Mouse (Mus musculus): ENCODE results near the gene Fcgrt. TPM values are rescaled to one million over a fixed set of nuclear protein-coding genes. Genes with fewer than 3 reads are reported as not detected.
A peak's percentile ranks its signal among the peaks of the same experiment; 100 is the strongest.

Gene Fcgrt
- polyA plus RNA-seq, 1 experiment from 2014 or later = 61.6 TPM

- peaks cover 70% of the 10 kb centered on the region for H3K36me3 ChIP-seq
- H3K4me3 ChIP-seq = no peak overlapping the region
- no peak overlapping the region for H3K27ac ChIP-seq
- no peak overlapping the region for H3K9ac ChIP-seq
- ATAC-seq (ENCODE audit: insufficient number of reproducible peaks, insufficient read depth, low FRiP score, low TSS enrichment, low read depth) = no peak
- no peaks in the 10 kb centered on the region for H3K27me3 ChIP-seq
- peaks cover 29% of the 10 kb centered on the region for H3K4me1 ChIP-seq
- no peak overlapping the region for H3K4me2 ChIP-seq
- 93% methylated on average over 22 of the region's 23 CpGs for WGBS
- no peaks in the 10 kb centered on the region for H3K9me3 ChIP-seq
Measured at GRCm38 (mm10) chr7:45048923-45049657, 54.6 kb downstream of the Fcgrt start.

GRCm38 (mm10) chr7:45048001-45048890, 55.4 kb downstream of the Fcgrt start:
- no peak overlapping the region for H3K4me3 ChIP-seq
- 93% methylated on average over 38 of the region's 38 CpGs for WGBS

GRCm38 (mm10) chr7:45047491-45047890, 56.2 kb downstream of the Fcgrt start:
- ATAC-seq (ENCODE audit: insufficient number of reproducible peaks, insufficient read depth, low FRiP score, low TSS enrichment, low read depth) = no peak
- Histone ChIP-seq H3K36me3 (peaks cover 86% of the 10 kb centered on the region), H3K27ac (no peak overlapping the region), H3K4me3 (no peak overlapping the region), H3K4me2 (no peak overlapping the region), H3K27me3 (no peaks in the 10 kb centered on the region), H3K9ac (no peak overlapping the region), H3K9me3 (no peaks in the 10 kb centered on the region), H3K4me1 (peaks cover 29% of the 10 kb centered on the region)
- WGBS = 94% methylated on average over 14 of the region's 14 CpGs

More at GRCm38 (mm10) chr7:45048001-45048890, 55.4 kb downstream of the Fcgrt start:
- peaks cover 29% of the 10 kb centered on the region for H3K4me1 ChIP-seq
- H3K9ac ChIP-seq = no peak overlapping the region
- no peak overlapping the region for H3K27ac ChIP-seq
- no peak overlapping the region for H3K4me2 ChIP-seq
- ATAC-seq (ENCODE audit: insufficient number of reproducible peaks, insufficient read depth, low FRiP score, low TSS enrichment, low read depth) = no peak
- H3K9me3 ChIP-seq = no peaks in the 10 kb centered on the region
- H3K36me3 ChIP-seq = peaks cover 79% of the 10 kb centered on the region
- no peaks in the 10 kb centered on the region for H3K27me3 ChIP-seq

- Histone ChIP-seq H3K36me3 (peaks cover 92% of the 10 kb centered on the region), H3K27me3 (no peaks in the 10 kb centered on the region), H3K27ac (no peak overlapping the region), H3K4me1 (peaks cover 28% of the 10 kb centered on the region), H3K4me2 (no peak overlapping the region), H3K4me3 (no peak overlapping the region), H3K9ac (0 out of 2 replicates have a peak overlapping the region, but pooled peaks have one; percentile 40), H3K9me3 (no peaks in the 10 kb centered on the region)
- WGBS = 92% methylated on average over 26 of the region's 26 CpGs
- no peak for ATAC-seq (ENCODE audit: insufficient number of reproducible peaks, insufficient read depth, low FRiP score, low TSS enrichment, low read depth)
Measured at GRCm38 (mm10) chr7:45046853-45047350, 56.7 kb downstream of the Fcgrt start.

GRCm38 (mm10) chr7:45045741-45046140, 57.9 kb downstream of the Fcgrt start:
- Histone ChIP-seq H3K36me3 (peaks cover 100% of the 10 kb centered on the region), H3K4me2 (no peak overlapping the region), H3K4me3 (no peak overlapping the region), H3K27ac (no peak overlapping the region), H3K4me1 (peaks cover 16% of the 10 kb centered on the region; the same call in 1 of the 2 replicates), H3K27me3 (no peaks in the 10 kb centered on the region), H3K9me3 (no peaks in the 10 kb centered on the region), H3K9ac (no peak overlapping the region)
- ATAC-seq (ENCODE audit: insufficient number of reproducible peaks, insufficient read depth, low FRiP score, low TSS enrichment, low read depth) = no peak
- WGBS = 95% methylated on average over 22 of the region's 22 CpGs

GRCm38 (mm10) chr7:45043307-45043706, 60.3 kb downstream of the Fcgrt start:
- Histone ChIP-seq H3K4me1 (0 out of 2 replicates have a peak, but pooled peaks cover 6% of the 10 kb centered on the region), H3K4me2 (no peak overlapping the region), H3K27ac (no peak overlapping the region), H3K9me3 (no peaks in the 10 kb centered on the region), H3K36me3 (peaks cover 99% of the 10 kb centered on the region), H3K27me3 (no peaks in the 10 kb centered on the region), H3K9ac (no peak overlapping the region), H3K4me3 (no peak overlapping the region)
- no peak for ATAC-seq (ENCODE audit: insufficient number of reproducible peaks, insufficient read depth, low FRiP score, low TSS enrichment, low read depth)
- 96% methylated on average over 14 of the region's 14 CpGs for WGBS

MicroRNAs within 50 kb of the gene (microRNA counts, 519-probe panel; counts per million panel counts)
- microRNA mmu-miR-150 = 2,740 counts per million, percentile 66 among the panel's probes with 10 or more counts

Small RNA genes within 50 kb of the gene (microRNA-seq; reads per million reads assigned to microRNA genes)
- gene Mir150 (12.4 reads per million, percentile 30 among the genes with 10 or more reads in this experiment), gene Mir5121 (12.2 reads per million, percentile 30 among the genes with 10 or more reads in this experiment)

Other genes starting within 250 kb of the Fcgrt start
- gene Pnkp, start 246.7 kb downstream of the Fcgrt start, polyA plus RNA-seq (2015; fragmentation: Nextera tagmentation; extraction: Ambion mirVana) = 30.0 and 30.7 TPM in 2 replicates
- gene Ptov1, start 234.1 kb downstream of the Fcgrt start, polyA plus RNA-seq (2015; fragmentation: Nextera tagmentation; extraction: Ambion mirVana) = 469 and 526 TPM in 2 replicates
- 107 and 111 TPM in 2 replicates for gene Med25, start 211.1 kb downstream of the Fcgrt start, polyA plus RNA-seq (2015; fragmentation: Nextera tagmentation; extraction: Ambion mirVana)
- gene Fuz, start 207.8 kb downstream of the Fcgrt start, polyA plus RNA-seq (2015; fragmentation: Nextera tagmentation; extraction: Ambion mirVana) = 26.1 and 29.7 TPM in 2 replicates
- 72.3 and 77.5 TPM in 2 replicates for gene Ap2a1, start 174.4 kb downstream of the Fcgrt start, polyA plus RNA-seq (2015; fragmentation: Nextera tagmentation; extraction: Ambion mirVana)
- gene Tsks, start 160.6 kb downstream of the Fcgrt start, polyA plus RNA-seq (2015; fragmentation: Nextera tagmentation; extraction: Ambion mirVana) = 0.25 and 0.26 TPM in 2 replicates
- 32.0 and 39.1 TPM in 2 replicates for gene Cpt1c, start 129.0 kb downstream of the Fcgrt start, polyA plus RNA-seq (2015; fragmentation: Nextera tagmentation; extraction: Ambion mirVana)
- gene Prmt1, start 117.3 kb downstream of the Fcgrt start, polyA plus RNA-seq (2015; fragmentation: Nextera tagmentation; extraction: Ambion mirVana) = 534 and 684 TPM in 2 replicates
- 92.0 and 99.7 TPM in 2 replicates for gene Irf3, start 106.2 kb downstream of the Fcgrt start, polyA plus RNA-seq (2015; fragmentation: Nextera tagmentation; extraction: Ambion mirVana)
- gene Bcl2l12, start 105.1 kb downstream of the Fcgrt start, polyA plus RNA-seq (2015; fragmentation: Nextera tagmentation; extraction: Ambion mirVana) = 73.6 and 83.2 TPM in 2 replicates
- 38.6 and 40.2 TPM in 2 replicates for gene Scaf1, start 87.5 kb downstream of the Fcgrt start, polyA plus RNA-seq (2015; fragmentation: Nextera tagmentation; extraction: Ambion mirVana)
- gene Rras, start 85.9 kb downstream of the Fcgrt start, polyA plus RNA-seq (2015; fragmentation: Nextera tagmentation; extraction: Ambion mirVana) = 19.7 and 23.3 TPM in 2 replicates
- 15.2 and 15.7 TPM in 2 replicates for gene Prr12, start 51.0 kb downstream of the Fcgrt start, polyA plus RNA-seq (2015; fragmentation: Nextera tagmentation; extraction: Ambion mirVana)
- gene Nosip, start 41.4 kb downstream of the Fcgrt start, polyA plus RNA-seq (2015; fragmentation: Nextera tagmentation; extraction: Ambion mirVana) = 64.7 and 66.6 TPM in 2 replicates
- 23.0 and 26.0 TPM in 2 replicates for gene Prrg2, start 41.2 kb downstream of the Fcgrt start, polyA plus RNA-seq (2015; fragmentation: Nextera tagmentation; extraction: Ambion mirVana)
- 375 and 376 TPM in 2 replicates for gene Rcn3, start 11.6 kb downstream of the Fcgrt start, polyA plus RNA-seq (2015; fragmentation: Nextera tagmentation; extraction: Ambion mirVana)
- gene Rps11, start 20.6 kb upstream of the Fcgrt start, polyA plus RNA-seq (2015; fragmentation: Nextera tagmentation; extraction: Ambion mirVana) = 1,651 and 1,760 TPM in 2 replicates
- gene Rpl13a, start 24.9 kb upstream of the Fcgrt start, polyA plus RNA-seq (2015; fragmentation: Nextera tagmentation; extraction: Ambion mirVana) = 1,453 and 1,588 TPM in 2 replicates
- gene Gm45713, start 32.4 kb upstream of the Fcgrt start, polyA plus RNA-seq (2015; fragmentation: Nextera tagmentation; extraction: Ambion mirVana) = 0.20 TPM in 1 of 2 replicates, not detected in the other
- 1.3 and 1.7 TPM in 2 replicates for gene Flt3l, start 32.6 kb upstream of the Fcgrt start, polyA plus RNA-seq (2015; fragmentation: Nextera tagmentation; extraction: Ambion mirVana)
- gene Pih1d1, start 50.5 kb upstream of the Fcgrt start, polyA plus RNA-seq (2015; fragmentation: Nextera tagmentation; extraction: Ambion mirVana) = 78.5 and 97.7 TPM in 2 replicates
- 43.6 and 52.0 TPM in 2 replicates for gene Aldh16a1, start 50.7 kb upstream of the Fcgrt start, polyA plus RNA-seq (2015; fragmentation: Nextera tagmentation; extraction: Ambion mirVana)
- 0.18 and 0.22 TPM in 2 replicates for gene Slc17a7, start 60.1 kb upstream of the Fcgrt start, polyA plus RNA-seq (2015; fragmentation: Nextera tagmentation; extraction: Ambion mirVana)
- 1.8 and 2.6 TPM in 2 replicates for gene Gfy, start 75.7 kb upstream of the Fcgrt start, polyA plus RNA-seq (2015; fragmentation: Nextera tagmentation; extraction: Ambion mirVana)
- not detected in 2 replicates for gene Pth2, start 77.1 kb upstream of the Fcgrt start, polyA plus RNA-seq (2015; fragmentation: Nextera tagmentation; extraction: Ambion mirVana)
- 0.53 and 1.2 TPM in 2 replicates for gene Ccdc155, start 101.0 kb upstream of the Fcgrt start, polyA plus RNA-seq (2015; fragmentation: Nextera tagmentation; extraction: Ambion mirVana)
- 2.3 and 3.0 TPM in 2 replicates for gene Dkkl1, start 108.3 kb upstream of the Fcgrt start, polyA plus RNA-seq (2015; fragmentation: Nextera tagmentation; extraction: Ambion mirVana)
- gene Tead2, start 111.9 kb upstream of the Fcgrt start, polyA plus RNA-seq (2015; fragmentation: Nextera tagmentation; extraction: Ambion mirVana) = 221 and 233 TPM in 2 replicates
- 1.6 and 2.8 TPM in 2 replicates for gene Cd37, start 135.3 kb upstream of the Fcgrt start, polyA plus RNA-seq (2015; fragmentation: Nextera tagmentation; extraction: Ambion mirVana)
- gene Slc6a16, start 137.2 kb upstream of the Fcgrt start, polyA plus RNA-seq (2015; fragmentation: Nextera tagmentation; extraction: Ambion mirVana) = 0.17 and 0.29 TPM in 2 replicates
- gene Slc6a21, start 173.7 kb upstream of the Fcgrt start, polyA plus RNA-seq (2015; fragmentation: Nextera tagmentation; extraction: Ambion mirVana) = not detected in 2 replicates
- 17.8 and 23.8 TPM in 2 replicates for gene Trpm4, start 229.9 kb upstream of the Fcgrt start, polyA plus RNA-seq (2015; fragmentation: Nextera tagmentation; extraction: Ambion mirVana)
- 2.2 and 2.9 TPM in 2 replicates for gene Hrc, start 231.4 kb upstream of the Fcgrt start, polyA plus RNA-seq (2015; fragmentation: Nextera tagmentation; extraction: Ambion mirVana)

All from embryonic facial prominence, embryonic 13.5 days (tissue).